Comparison of ENCODE assay signal across 7 mouse cellular contexts in the genomic region with DNA sequence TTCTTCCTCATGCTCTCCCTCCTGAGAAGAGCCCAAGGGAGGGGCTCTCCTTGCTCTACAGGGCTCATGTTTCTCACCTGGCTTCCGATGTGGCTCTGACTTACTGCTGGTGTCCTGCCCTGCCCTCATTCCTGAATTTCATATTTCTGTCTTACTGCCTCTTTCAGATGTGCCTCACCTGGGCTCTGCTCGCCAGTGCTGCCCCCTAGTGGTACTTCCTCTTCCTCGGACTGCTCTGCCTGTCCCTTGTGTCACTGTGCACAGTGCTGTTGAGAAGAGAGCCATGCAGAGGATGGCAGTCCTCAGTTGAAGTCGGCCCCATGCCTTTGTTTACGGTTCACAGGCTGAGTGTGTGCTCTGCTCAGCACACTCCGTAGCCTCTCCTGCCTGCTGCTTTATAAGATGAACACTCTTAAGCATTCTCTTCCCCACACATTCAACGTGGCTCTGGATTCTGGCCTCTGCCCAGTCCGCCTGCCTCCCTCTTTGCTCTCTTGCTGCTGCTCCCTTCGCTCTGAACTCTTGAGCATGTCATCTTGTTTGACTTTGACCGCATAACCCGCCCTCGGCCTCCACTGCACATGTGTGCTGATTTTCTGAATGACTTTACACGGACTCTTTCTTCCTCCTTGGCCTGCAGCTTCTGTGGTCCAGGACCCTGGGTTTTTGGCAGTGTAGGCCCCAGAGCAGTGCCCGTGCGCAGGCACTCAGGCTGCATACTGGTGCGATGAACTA.
DNase-seq lines count a peak whose midpoint lies in the region; ATAC-seq and TF ChIP-seq lines count a peak whose summit lies in the region.

No protein-coding gene starts in this region.

- no peak overlapping the region for H3K4me2 ChIP-seq in forebrain, embryonic 13.5 days
- no peak overlapping the region for H3K4me2 ChIP-seq in hindbrain, embryonic 15.5 days
- H3K4me2 ChIP-seq in stomach, embryonic 15.5 days: no peak overlapping the region

- intact Hi-C loops in left cerebral cortex, adult 2 months (cut with DNase I): loop anchor here (1.0 to 5.0 kb wide), 2 partner anchors 96 to 114 kb away; no protein-coding TSS in a partner anchor

- H3K4me3 ChIP-seq in forebrain, embryonic 13.5 days: no peak overlapping the region
- H3K4me3 ChIP-seq in hindbrain, embryonic 15.5 days: no peak overlapping the region
- no peak overlapping the region for H3K4me3 ChIP-seq in left cerebral cortex, adult 2 months
- no peak overlapping the region for H3K4me3 ChIP-seq in stomach, embryonic 15.5 days (replicated peaks)

- TF ChIP-seq CTCF in Patski (IDR thresholded peaks at IDR 0.05): peak; percentile 94
- TF ChIP-seq CTCF in left cerebral cortex, adult 2 months (IDR thresholded peaks at IDR 0.05): peak; percentile 82

- DNase-seq in Patski (ENCODE audit: low read depth, low spot score): no peak
- DNase-seq in c-Kit-positive CD71-negative TER-119-negative erythroid progenitor cells, embryonic 14.5 days (ENCODE audit: low read depth): peak; percentile 48
- DNase-seq in left cerebral cortex, adult 2 months (ENCODE audit: extremely low spot score in 1 of 2, low spot score in 2 of 2): peak; percentile 65 to 67

- no peaks in the 10 kb centered on the region for H3K36me3 ChIP-seq in forebrain, embryonic 13.5 days (ENCODE audit: poor library complexity, severe bottlenecking)
- H3K36me3 ChIP-seq in hindbrain, embryonic 15.5 days: no peaks in the 10 kb centered on the region
- H3K36me3 ChIP-seq in stomach, embryonic 15.5 days: no peaks in the 10 kb centered on the region

- in situ Hi-C loops in Patski (cut with MboI; ENCODE audit: low pct_unique_long_range_greater_than_20kb): loop anchor here (5.0 kb wide), 1 partner anchor 106 kb away; no protein-coding TSS in a partner anchor

- ATAC-seq in Patski: no peak
- ATAC-seq in forebrain, embryonic 13.5 days: peak; percentile 53
- ATAC-seq in hindbrain, embryonic 15.5 days (ENCODE audit: low FRiP score, low read depth): 0 out of 2 replicates have a peak, but pooled peaks have one; percentile 49
- peak; percentile 84 for ATAC-seq in megakaryocyte-erythroid progenitor cell, adult 5-6 weeks (replicated peaks; ENCODE audit: low FRiP score, low TSS enrichment, poor library complexity, severe bottlenecking)
- peak; percentile 49 for ATAC-seq in stomach, embryonic 15.5 days (ENCODE audit: insufficient read depth, low FRiP score, low read depth)

- no peak overlapping the region for H3K9ac ChIP-seq in forebrain, embryonic 13.5 days
- no peak overlapping the region for H3K9ac ChIP-seq in hindbrain, embryonic 15.5 days
- no peak overlapping the region for H3K9ac ChIP-seq in stomach, embryonic 15.5 days

- peaks cover 92% of the 10 kb centered on the region for H3K4me1 ChIP-seq in forebrain, embryonic 13.5 days
- peaks cover 85% of the 10 kb centered on the region for H3K4me1 ChIP-seq in hindbrain, embryonic 15.5 days (replicated peaks)
- peaks cover 17% of the 10 kb centered on the region; the same call in 1 of the 2 replicates for H3K4me1 ChIP-seq in stomach, embryonic 15.5 days

- H3K27ac ChIP-seq in forebrain, embryonic 13.5 days: no peak overlapping the region
- no peak overlapping the region for H3K27ac ChIP-seq in hindbrain, embryonic 15.5 days (replicated peaks)
- H3K27ac ChIP-seq in left cerebral cortex, adult 2 months: no peak overlapping the region
- no peak overlapping the region for H3K27ac ChIP-seq in stomach, embryonic 15.5 days

- no peaks in the 10 kb centered on the region for H3K9me3 ChIP-seq in forebrain, embryonic 13.5 days (replicated peaks)
- H3K9me3 ChIP-seq in hindbrain, embryonic 15.5 days: no peaks in the 10 kb centered on the region
- H3K9me3 ChIP-seq in stomach, embryonic 15.5 days: no peaks in the 10 kb centered on the region

- POLR2A ChIA-PET in Patski (lab: Charles Lee): no interaction called here

- CTCF ChIA-PET in Patski (lab: Charles Lee): interaction anchor here (0.9 to 2.2 kb wide), 3 partner anchors 8 to 113 kb away, joined by 3 to 6 read pairs (median 5); no protein-coding TSS in a partner anchor

- 62% methylated on average over 16 of the region's 16 CpGs for WGBS in forebrain, embryonic 13.5 days
- 66% methylated on average over 16 of the region's 16 CpGs for WGBS in hindbrain, embryonic 15.5 days
- 58% methylated on average over 16 of the region's 16 CpGs for whole genome bisulfite sequencing in stomach, embryonic 15.5 days

- no peaks in the 10 kb centered on the region for H3K27me3 ChIP-seq in Patski
- H3K27me3 ChIP-seq in forebrain, embryonic 13.5 days: no peaks in the 10 kb centered on the region
- H3K27me3 ChIP-seq in hindbrain, embryonic 15.5 days: no peaks in the 10 kb centered on the region
- H3K27me3 ChIP-seq in stomach, embryonic 15.5 days (replicated peaks): no peaks in the 10 kb centered on the region
